Mouse (Mus musculus) adrenal gland, postnatal 36 days (tissue): ENCODE measurements at regions not wholly inside any gene's neighbourhood (a gene's known extent, or its start where the extent isn't known, plus 50 kb on each side); places are given as distances from the start of the nearest gene placed in this dataset.

Source experiments
- DNase-seq, 2 experiments: peaks; one replicate each; pipeline ENCODE4 v3.0.0; 2021; ENCODE audit warnings: mixed read lengths in 1 of 2

DNA sequence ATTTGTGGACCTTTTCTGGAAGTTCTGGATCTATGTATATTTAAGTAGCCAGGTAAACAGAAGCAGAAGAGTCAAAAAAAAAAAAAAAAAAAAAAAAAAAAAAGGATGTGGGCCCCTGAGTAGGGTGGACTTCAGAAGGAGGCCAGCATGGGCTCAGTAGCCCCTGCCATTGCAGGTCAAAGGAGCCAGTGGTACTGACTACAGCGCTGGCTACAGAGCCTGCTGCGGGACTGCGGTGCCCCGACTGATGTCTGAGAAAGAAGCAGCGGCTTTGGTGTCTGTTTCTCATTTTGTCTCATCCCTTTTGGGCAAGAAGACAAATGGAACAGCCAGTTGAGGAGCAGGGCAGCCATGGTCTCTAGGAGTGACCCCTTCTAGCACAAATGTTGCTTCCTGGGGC lies 134.9 kb downstream of the Gm4791 start:
- DNase-seq: no peak

DNA sequence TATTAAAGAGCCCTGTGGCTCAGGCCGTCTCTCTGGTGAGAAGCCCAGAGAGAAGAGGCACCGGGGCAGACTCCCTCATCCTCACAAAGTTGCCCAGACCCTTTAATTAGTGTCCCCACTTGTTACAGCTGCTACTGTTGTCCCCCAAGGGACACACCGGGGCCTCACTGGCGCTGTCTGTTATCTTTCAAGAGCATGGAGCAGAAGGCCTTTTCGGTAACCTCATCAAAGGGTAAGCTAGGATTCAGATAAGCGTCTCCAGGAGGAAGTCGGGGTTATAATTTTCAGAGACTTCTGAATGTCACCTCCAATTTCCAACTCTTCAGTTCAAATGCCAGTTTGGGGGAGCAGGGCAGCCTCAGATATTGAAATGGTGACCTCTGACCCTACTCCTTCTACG lies 135.3 kb downstream of the Gm4791 start:
- DNase-seq: no peak

DNA sequence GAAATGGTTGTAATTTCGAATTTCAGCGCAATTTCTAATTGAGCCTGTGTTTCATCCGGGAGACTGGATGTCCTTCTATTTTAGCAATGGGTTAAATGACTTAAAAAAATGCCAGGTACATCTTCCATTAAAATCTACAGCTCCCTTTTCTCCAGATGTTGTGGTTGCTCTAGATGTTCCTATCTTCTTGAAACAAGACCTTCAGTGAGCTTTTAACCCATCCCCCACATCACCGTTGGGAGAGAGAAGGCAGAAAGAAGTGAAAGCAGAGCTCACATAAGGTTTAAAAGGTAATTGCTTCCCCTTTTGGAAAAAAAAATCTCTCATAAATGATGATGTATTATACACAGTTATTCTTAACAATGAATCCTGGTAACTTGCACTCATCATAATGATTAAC lies 135.9 kb downstream of the Gm4791 start:
- DNase-seq: no peak

DNA sequence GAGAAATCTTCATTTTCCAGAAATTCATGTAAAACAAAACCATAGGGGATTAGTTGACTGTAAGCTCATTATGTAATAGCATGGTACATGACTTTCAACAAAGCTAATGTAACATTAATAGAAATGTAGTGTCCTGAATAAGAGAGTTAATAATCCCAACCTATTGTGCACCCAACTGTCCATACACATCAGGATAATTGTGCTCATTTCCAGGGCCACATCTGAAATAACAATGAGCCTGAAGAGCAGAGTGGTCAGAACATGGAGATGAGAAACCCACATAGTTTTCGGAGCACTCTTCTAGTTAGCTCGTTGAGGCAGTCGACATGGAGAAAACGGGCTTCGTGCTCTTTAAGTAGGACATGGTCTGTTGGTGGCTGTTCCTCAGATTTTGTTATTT lies 138.1 kb downstream of the Gm4791 start:
- DNase-seq: no peak

DNA sequence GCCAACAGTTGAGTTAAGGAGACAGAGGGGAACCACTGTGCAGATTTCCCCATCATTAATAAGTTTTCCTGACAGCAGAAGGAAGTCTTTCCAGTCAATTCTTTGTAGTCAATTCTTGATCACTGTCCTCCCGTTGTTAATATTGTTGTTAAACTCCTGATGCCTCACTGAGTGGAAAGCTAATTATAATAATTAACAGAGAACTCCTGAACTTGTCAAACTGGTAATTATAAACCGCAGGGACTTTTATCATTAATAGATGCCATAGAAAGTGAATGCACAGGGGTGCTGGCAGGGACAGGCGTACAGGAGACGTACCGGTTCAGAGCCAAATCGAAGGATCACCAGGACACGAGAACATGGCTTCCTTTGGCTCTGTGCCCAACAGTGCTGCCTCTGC lies 154.9 kb downstream of the Gm4791 start:
- DNase-seq: no peak

DNA sequence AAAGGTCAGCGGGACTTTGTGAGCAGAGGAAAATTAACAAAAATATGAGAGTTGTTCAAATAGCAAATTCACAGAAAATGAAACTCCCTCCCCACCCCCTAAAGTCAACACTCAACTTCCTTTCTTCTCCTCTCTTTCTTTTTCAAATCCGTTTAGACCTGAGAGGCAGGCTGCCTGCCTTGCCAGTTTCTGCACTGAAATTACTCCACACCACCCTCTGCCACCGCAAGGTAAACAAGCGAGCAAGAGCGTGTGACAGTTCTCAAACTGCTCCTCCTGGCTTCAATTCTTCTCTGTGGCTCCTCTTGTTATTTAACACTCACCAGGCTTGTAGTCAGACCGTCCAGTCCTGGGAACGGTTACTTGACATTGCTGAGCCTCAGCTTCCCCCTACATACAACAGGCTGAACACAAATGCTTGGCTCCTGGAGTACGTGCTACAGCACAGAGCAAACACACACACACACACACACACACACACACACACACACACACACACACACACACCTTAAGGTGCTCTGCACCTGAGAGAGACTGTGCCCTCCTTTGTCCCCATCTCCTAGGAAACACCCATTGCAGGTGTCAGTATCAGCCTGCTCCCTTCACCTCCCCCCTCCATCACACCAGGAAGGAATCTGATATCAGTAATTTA lies 167.1 kb downstream of the Gm4791 start:
- no peak for DNase-seq

DNA sequence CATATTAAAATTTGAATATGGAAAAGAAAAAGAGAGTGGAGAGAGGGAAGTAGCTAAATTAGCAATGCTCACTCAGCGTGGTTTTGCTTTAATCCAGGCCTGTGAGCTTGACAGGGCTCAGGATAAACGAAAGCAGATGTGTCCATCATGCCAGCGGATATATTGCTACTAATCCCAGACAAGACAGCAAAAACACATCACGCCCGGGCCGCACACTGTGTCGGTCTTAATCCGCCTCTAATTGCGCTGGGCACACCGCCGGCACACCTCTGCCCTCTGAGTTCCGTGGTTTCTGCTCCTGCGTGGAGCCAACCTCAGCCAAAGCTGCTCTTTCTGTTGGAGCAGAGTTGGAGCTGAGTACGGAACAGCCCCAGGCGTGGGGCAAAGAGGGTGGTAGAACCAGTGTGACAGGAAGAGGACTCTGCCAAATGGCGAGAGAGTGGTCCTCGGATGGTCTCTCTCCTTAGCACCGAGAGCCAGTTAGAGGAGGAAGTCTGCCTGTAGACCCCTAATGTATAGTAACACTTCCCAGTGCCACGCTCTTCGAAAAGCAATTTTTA lies 169.2 kb downstream of the Gm4791 start:
- no peak for DNase-seq

DNA sequence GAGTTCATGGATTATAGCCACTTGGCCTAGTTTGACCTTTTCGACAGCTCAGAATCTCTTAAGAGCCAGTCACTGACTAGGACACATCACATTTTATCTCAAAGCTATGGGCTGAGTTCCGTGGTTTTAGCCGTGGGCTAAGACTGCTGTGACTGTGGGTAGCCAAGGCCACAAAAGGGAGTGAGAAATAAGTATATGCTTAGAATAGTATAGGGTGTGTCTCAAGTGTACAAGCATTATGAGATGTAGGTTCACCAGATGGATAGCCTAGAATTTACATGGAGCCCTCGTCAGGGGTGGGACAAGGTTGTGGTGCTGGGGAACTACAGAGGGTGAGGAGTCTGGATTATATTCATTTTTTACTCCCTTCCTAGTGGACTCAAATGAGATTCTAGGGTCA lies 177.5 kb downstream of the Gm4791 start:
- no peak for DNase-seq

DNA sequence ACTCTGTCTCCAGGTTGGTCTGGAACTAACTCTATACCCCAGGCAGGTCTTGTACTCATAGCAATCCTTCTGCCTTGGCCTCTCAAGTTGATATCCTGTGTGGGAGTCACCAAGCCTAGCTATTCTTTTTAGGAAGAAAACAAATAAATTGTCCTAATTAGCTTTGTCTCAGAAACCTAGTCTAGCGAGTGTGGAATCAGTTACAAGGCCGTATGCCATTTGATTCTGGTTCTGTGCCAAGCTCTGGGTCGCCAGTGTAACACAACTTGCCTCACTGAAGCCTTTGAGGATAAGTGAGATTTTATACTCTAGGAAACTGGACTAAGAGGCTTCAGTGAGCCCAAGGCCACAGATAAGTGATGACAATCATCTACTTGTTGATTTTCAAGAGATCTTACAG lies 219.6 kb downstream of the Gm4791 start:
- DNase-seq: peak in 1 of 2 experiments; percentile 22

DNA sequence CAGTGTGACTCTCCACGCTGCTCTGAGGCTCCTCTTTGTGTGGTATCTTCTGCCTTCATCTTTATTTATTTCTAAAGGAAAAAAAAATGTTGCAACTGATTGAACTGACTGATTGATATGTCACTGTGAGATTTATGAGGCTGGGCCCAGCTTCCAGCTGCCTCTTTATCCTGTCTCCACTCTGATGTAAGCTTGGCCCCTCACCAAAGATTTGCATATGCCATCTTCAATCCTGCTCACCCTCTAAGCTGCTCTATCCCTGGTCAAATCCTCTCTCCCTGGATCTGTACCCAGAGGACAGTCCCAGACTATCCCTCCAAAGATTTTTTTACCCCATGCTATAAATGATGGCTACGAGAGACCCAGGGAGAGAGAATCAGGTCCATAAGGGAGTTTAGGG lies 225.0 kb downstream of the Gm4791 start:
- no peak for DNase-seq

DNA sequence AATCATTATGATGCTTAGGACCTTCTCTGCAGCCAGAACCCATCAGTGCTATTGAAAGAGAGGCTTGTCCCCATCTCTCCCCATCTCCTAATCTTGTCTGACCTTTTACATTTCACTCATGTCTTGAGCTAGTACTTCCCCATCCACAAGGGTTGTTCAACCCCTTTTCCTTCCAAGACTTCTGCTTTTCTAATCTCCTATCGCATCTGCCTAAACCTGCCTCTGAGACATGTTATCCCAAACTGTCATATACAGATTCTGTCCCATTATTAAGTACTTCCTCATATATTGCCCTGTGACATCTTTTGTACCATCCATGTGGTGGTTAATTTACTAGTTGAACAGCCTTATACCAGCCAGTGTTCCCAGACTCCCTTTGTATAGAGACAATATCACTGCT lies 225.7 kb downstream of the Gm4791 start:
- no peak for DNase-seq

DNA sequence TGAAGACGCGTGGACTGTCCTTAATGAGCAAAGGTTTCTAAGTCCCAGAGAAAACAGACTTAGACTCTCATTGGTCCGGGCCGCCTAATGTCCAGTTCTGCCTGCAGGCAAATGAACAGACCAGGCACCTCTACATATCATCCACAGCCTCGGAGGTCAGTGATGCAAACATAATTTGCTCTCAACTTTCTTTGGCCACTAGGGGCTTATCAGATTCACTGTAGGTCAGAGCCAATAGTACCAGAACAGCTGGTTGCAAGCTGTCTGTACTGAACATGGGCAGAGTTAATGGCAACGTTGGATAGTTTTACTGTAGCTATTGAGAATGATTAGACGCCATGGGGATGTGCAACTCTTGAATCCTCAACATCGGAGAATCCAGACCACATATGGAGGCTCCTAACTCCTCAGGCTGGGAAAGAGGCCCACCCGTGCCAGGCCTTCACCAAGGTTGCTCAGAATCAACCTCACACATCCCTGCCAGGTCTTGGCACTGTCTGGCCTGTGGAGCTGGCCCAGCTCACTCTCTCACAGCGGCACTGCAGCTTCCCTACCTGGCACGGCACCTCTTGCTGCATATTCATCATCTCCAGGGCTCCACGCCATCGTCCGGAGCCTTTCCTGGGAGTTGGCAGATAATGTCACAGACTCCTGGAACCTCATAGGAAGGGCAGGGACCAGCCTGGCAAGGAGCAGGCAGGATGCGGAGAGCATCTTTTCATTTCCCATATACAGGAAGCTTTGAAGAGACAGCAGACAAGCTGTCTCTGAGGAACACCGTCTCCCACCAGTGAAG lies 228.1 kb downstream of the Gm4791 start:
- DNase-seq: no peak

DNA sequence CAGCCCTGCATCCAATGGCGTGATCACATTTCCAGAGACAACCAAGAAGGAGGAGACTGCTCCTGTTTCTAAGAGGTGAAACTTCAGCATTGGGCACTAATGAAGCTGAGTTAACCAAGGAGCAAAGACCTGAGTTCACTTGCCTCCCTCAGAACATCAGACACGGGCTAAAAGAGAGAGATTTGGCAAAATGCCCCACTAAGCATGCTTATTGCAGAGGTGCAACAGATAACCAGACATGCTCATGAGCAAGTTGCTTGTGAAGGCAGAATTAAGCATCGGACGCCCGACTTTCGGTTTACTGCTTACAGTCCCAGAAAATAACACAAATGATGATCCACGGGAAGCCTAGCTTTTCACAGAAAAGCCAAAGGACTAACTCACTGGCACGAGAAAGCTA lies 228.8 kb downstream of the Gm4791 start:
- no peak for DNase-seq

DNA sequence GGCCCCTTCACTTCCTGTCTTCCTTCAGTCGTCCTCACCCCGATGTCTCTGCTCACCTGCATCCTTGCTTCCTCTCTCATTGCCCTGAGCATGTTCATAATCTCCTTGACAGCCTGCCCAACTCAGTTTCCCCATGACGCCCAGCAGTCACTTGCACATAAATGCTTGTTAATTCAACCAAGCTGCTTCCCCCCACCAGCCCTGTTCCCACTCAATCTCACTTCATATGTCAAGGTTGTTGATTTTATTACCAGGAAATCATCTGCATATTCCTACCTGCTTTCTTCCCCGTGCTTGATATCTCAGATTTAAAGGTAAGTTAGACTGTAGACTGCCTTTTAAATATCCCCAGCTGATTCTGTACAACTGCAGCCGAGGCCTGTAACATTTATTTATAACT lies 230.2 kb downstream of the Gm4791 start:
- DNase-seq: no peak

DNA sequence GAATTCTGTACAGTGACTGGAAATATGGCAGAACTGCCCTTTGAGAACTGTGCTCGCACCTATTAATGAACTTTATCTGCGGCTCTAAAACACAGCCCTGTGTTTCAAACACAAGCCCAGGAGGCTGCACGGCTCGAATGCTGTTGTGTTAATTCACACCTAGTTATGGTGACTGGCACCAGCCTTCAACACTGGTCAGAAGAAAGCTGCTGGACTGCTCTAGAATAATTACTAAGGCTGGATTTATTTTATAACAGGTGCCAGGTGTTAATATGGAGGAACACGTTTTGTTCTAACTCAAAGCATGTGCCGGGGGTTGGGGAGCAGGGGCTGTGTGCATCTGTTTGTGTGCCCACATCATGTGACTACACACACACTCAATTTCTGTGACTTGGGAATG lies 230.8 kb downstream of the Gm4791 start:
- no peak for DNase-seq

DNA sequence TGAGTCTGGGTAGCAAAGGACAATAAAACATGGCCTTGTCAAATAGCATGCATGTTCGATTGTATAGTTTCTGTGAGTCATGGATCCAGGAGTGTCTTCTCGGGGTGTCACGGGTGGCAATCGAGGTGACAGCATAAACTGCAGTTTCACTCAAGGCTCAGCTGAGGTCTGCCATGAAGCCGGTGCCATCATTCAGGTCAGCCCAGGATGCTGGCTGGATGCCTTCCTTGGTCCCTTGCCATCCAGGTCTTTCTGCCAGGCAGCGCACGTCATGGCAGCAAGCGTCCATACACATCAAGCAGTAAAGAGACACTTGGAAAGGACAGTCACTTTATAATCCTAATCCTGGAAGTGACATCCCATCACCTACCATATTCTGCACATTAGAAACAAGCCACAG lies 242.4 kb downstream of the Gm4791 start:
- DNase-seq: no peak

DNA sequence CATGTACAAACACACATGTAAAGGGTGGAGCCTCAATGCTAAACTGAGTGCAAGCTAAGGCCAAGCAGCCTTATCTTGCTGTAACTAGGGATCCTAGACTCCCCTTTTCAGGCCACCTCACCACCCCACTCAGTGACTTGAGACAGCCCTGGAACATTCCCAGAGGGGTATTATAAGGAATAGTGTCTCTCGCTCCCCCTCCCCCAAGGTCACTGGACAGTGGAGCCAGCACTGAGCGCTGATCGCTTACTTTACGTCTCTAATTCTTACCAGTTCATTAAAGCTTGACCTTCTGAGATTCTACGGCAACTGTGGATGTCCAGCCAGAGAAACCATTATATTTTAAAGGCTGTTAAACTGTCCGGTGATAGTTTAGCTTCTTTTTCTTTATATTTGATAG lies 243.5 kb downstream of the Gm4791 start:
- DNase-seq: no peak

DNA sequence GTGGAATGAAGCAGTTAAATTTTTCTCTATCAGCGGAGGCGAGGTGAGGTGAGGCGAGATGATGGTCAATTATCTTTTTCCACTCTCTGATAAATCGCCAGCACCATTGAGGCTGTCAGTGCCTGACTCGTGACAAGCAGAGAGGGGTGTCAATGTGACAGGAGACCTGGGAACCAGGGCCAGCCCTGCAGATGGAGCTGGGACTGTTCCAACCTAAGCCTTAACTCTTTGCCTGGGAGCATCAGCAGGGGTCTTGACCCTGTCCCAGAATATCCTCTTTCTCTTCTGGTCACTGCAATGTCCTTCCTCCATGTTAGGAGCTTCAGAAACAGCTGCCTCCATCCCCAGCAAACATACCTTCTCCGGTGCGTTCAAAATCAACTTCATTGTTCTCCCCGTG lies 244.0 kb downstream of the Gm4791 start:
- DNase-seq: no peak

DNA sequence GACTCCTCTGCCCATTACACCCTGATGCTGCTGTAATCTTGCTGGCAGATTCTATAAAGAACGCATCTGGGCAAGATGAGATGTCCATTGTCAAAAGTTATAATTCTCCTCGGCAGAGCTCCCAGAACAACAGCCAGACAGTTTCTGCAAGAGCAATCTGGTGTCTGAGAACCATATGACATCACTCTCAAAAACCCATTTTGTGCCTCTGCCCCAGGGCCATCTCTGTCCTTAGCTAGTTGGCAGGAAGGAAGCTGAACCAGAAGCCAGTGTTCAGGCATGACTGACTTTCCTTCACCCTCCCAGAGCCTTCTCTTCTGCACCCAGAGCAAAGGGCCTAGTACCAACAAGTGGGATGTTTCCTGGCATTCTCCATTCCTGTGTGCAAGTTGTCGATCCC lies 250.5 kb downstream of the Gm4791 start:
- DNase-seq: no peak

DNA sequence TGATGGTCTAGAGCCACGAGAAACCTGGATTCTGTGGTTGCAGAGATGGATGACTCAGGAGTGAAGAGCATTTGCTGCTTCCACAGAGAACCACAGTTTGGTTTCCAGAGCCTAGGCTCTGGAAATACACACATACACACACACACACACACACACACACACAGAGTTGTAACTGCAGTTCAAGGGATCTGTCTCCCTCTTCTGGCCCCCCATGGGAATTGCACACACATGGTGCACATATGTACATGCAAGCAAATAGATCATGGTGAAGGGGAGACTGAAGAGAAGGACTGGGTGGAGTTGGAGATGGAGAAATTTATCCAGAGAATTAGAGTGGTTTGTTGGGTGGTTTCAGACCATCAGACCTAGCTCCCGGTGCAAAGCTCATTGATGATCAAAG lies 252.6 kb downstream of the Gm4791 start:
- DNase-seq: no peak

DNA sequence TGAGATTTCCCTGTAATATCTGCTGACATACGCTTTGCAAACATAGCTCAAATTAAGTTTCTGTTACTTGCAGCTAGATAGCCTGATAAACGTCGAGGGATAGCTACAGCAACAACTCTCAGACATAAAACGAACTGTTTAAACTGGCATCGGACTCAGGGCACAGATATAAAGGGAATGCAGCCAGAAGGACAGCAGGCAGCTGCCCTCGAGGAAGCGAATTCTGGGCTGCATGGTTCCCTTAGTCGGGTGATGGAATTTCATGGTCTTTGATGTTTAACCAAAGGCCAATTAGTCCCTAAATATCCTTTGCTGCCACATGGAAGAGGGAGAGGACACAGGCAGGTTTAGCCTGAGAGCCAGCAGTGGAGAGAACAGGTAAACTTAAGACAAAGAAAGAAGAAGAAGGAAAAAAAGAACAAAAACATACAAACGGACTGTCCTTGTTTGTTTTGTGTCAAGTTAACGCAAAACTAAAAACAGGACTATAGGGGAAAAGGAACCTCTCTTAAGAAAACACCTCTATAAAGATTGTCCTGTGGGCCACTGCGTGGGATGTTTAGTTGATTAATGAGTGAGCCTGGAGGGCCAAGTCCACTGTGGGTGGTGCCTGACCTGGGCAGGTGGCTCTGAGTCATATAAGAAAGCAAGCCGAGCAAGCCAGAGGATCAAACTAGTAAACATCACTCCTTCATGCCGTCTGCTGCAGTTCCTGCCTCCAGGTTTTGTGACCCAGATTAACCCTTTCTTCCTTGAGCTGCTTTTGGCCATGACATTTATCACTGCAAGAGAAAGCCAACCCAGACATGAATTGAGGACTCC lies 255.5 kb downstream of the Gm4791 start:
- no peak for DNase-seq

DNA sequence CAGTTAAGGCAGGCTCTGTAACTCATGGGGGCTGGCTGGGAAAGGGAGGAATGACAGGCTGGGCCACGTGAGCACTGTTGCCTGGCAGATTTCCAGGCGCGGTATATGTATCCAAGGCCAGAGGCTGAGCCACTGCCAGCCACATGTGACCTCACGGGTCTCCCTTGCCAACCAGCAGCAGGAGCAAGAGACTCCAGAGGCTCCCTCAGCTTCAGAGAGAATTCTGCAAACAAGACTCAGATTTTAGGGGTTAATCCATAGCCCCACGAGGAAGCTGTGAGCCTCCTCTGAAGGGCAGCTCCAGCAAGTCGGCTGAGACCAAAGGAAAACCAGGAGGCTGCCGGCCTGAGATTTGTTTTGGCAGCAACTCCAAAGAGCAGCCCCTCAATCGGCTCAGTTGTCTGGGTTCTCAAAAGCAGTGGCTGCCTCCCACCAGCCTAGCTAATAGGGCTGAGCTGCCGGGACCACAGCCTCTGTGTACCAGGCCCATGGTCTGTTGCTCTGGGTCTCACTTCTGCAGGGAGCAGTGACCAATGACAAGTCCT lies 264.0 kb upstream of the Cadm1 start:
- DNase-seq: peak; percentile 87 to 88
